Mouse (Mus musculus): ENCODE data around the gene Aco1. TPM values are rescaled to one million over a fixed set of nuclear protein-coding genes. Genes with fewer than 3 reads are reported as not detected.
A peak's percentile ranks its signal among the peaks of the same experiment; 100 is the strongest.

Aco1 gene
- polyA plus RNA-seq, 1 experiment from 2014 or later: 51.9 TPM

DNA sequence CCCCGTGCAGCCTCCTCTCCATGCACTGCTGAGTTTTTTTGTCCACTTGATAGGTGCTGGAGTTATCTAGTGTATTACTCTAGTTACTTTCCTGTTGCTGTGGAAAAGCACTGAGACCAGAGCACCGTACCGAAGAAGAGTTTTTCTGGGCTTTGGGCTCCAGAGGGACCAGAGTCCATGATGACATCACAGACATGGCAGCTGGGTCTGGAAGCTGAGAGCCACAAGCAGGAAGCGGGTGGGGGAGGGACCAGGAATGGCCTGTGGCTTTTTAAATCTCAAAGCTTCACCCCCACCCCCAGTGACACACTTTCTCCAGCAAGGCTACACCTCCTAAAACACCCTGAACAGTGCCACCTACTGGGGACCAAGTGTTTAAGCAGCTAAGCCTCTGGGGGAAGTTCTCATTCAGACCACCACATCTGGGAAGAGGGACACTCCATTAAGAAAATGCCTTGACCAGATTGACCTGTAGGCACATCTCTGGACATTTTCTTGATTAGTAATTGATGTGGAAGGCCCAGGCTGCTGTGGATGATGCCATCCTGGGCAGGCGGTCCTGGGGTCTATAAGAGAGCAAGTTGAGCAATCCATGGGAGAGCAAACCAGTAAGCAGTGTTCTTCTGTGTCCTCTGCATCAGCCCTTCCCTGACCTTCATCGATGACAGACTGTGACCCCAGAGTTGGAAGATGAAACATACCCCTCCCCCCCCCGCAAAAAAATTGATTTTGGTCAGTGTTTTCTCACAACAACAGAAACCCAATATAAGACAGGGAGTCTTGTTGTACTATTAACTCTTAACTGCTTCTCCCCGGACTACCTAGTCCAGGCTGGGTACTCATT, 17.9 kb downstream of the Aco1 start:
- H3K4me3 ChIP-seq: no peak overlapping the region
- WGBS: 96% methylated on average over 8 of the region's 8 CpGs
- no peak overlapping the region for H3K4me2 ChIP-seq (replicated peaks)
- no peaks in the 10 kb centered on the region for H3K27me3 ChIP-seq
- 0 out of 2 replicates have a peak, but pooled peaks cover 3% of the 10 kb centered on the region for H3K4me1 ChIP-seq
- no peak overlapping the region for H3K9ac ChIP-seq
- peaks cover 16% of the 10 kb centered on the region for H3K36me3 ChIP-seq
- H3K9me3 ChIP-seq: 0 out of 2 replicates have a peak, but pooled peaks cover 6% of the 10 kb centered on the region
- ATAC-seq (ENCODE audit: low FRiP score, low read depth): no peak
- no peak overlapping the region for H3K27ac ChIP-seq

DNA sequence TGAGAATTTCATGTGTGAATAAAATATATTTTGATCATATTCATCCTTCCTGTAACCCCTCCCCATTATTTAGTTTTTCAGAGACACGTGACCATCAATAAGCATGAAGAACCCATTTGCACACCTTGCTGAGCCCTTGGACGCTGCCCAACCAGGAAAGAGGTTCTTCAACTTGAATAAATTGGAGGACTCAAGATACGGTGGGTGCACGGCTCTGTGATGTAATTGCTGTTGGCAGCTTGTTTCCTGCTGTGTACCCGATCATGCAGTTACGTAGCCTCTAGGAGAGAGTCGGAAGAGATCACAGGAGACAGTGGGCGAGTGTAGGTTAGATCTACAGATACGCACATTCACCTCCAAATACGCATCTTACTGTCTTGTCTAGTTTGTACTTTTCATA, 20.8 kb downstream of the Aco1 start:
- Histone ChIP-seq H3K36me3 (peaks cover 40% of the 10 kb centered on the region), H3K4me2 (replicated peaks) (no peak overlapping the region), H3K9me3 (0 out of 2 replicates have a peak, but pooled peaks cover 6% of the 10 kb centered on the region), H3K27ac (no peak overlapping the region), H3K4me1 (no peaks in the 10 kb centered on the region), H3K9ac (no peak overlapping the region), H3K4me3 (no peak overlapping the region), H3K27me3 (no peaks in the 10 kb centered on the region)
- 89% methylated on average over 10 of the region's 10 CpGs for WGBS
- no peak for ATAC-seq (ENCODE audit: low FRiP score, low read depth)

DNA sequence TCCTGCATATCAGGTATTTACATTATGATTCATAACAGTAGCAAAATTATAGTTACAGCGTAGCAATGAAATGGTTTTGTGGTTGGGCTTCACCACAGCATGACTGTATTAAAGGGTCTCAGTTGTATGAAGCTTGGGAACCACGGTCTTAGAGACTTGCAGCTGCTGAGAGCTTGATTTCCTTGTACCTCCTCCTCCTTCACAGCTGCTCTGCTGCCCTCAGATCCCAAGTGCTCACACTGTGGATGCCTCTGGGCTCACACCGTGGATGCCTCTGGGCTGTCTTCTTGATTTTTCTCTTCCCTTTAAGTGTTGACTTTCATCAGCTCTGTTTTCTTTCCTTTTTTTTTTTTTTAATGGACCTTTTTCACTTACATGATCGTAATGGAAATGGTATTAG, 28.6 kb downstream of the Aco1 start:
- H3K9me3 ChIP-seq: no peaks in the 10 kb centered on the region
- no peak overlapping the region for H3K27ac ChIP-seq
- ATAC-seq (ENCODE audit: low FRiP score, low read depth): no peak
- no peaks in the 10 kb centered on the region for H3K27me3 ChIP-seq
- peaks cover 54% of the 10 kb centered on the region for H3K36me3 ChIP-seq
- no peak overlapping the region for H3K9ac ChIP-seq
- H3K4me1 ChIP-seq: no peaks in the 10 kb centered on the region
- no peak overlapping the region for H3K4me3 ChIP-seq
- WGBS: 80% methylated on average over 4 of the region's 4 CpGs
- H3K4me2 ChIP-seq (replicated peaks): no peak overlapping the region

DNA sequence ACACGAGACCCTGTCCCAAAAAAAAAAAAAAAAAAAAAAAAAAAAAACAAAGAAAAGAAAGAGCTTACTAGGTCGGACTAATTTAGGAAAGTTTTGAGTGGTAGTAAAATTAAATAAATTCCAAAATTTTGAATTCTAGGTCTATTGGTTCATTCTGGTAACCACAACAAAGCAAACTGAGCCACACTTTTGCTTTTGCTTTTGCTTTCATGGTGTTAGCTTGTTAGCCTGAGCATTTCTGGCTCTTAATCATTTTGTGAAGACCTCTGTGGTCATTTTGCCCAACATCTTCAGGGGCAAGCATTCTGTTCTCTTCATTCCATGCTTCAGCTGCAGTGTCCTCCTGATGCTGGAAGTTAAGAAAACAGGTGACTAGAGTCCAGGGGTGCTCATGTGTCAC, 29.5 kb downstream of the Aco1 start:
- no peak for ATAC-seq (ENCODE audit: low FRiP score, low read depth)
- Histone ChIP-seq H3K36me3 (peaks cover 46% of the 10 kb centered on the region), H3K9me3 (no peaks in the 10 kb centered on the region), H3K27ac (no peak overlapping the region), H3K4me3 (no peak overlapping the region), H3K4me1 (no peaks in the 10 kb centered on the region), H3K27me3 (no peaks in the 10 kb centered on the region), H3K9ac (no peak overlapping the region), H3K4me2 (replicated peaks) (no peak overlapping the region)
- 82% methylated on average over 2 of the region's 2 CpGs for WGBS

DNA sequence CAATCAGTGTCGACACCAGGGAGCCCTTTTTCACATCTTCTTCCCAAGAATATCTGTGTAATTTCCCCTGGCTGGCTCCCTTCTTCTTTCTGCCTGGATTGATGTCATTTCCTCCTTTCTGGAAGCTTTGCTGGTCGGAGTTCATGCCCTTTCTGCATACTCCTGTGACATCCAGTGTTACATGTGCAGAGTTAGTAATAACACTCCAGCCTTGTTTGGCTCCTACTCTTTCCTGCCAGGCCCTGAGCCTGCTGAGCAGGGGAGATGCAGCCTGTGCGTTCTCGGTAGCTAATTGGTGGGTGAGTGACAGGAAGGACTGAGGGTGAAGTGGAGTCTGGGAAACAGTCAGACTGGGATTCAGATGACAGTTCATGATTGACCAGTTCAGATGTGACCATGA, 31.4 kb downstream of the Aco1 start:
- no peaks in the 10 kb centered on the region for H3K27me3 ChIP-seq

DNA sequence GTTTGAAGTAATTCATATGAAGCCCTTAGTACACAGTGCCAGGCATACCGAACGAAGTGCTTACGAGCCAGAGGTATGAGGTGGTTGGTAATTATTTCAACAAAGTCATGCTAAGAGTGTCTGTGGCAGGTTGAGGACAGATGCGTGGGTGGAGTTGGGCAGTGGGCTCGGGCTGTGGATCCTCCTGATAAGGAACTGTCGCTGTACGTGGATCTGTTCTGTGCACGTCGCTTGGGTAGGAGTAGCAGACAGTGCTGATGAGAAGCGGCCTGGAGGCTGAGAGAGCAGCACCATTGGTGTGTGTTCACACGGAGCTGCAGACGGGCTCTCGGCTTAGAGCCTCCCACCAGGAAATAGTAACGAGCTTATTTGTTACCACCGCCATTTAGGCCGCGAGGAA, 35.7 kb downstream of the Aco1 start:
- H3K9ac ChIP-seq: no peak overlapping the region
- 88% methylated on average over 17 of the region's 17 CpGs for WGBS
- no peak overlapping the region for H3K4me3 ChIP-seq
- no peaks in the 10 kb centered on the region for H3K9me3 ChIP-seq
- no peak overlapping the region for H3K4me2 ChIP-seq (replicated peaks)
- H3K27me3 ChIP-seq: no peaks in the 10 kb centered on the region
- no peak overlapping the region for H3K27ac ChIP-seq
- H3K36me3 ChIP-seq: peaks cover 72% of the 10 kb centered on the region
- ATAC-seq (ENCODE audit: low FRiP score, low read depth): no peak
- no peaks in the 10 kb centered on the region for H3K4me1 ChIP-seq

More for the DNA sequence above, 31.4 kb downstream of the Aco1 start:
- H3K9ac ChIP-seq: no peak overlapping the region
- WGBS: 60% methylated on average over 4 of the region's 4 CpGs
- H3K9me3 ChIP-seq: no peaks in the 10 kb centered on the region
- no peak overlapping the region for H3K4me3 ChIP-seq
- no peak overlapping the region for H3K27ac ChIP-seq
- no peak overlapping the region for H3K4me2 ChIP-seq (replicated peaks)
- ATAC-seq (ENCODE audit: low FRiP score, low read depth): no peak
- peaks cover 48% of the 10 kb centered on the region for H3K36me3 ChIP-seq
- no peaks in the 10 kb centered on the region for H3K4me1 ChIP-seq

DNA sequence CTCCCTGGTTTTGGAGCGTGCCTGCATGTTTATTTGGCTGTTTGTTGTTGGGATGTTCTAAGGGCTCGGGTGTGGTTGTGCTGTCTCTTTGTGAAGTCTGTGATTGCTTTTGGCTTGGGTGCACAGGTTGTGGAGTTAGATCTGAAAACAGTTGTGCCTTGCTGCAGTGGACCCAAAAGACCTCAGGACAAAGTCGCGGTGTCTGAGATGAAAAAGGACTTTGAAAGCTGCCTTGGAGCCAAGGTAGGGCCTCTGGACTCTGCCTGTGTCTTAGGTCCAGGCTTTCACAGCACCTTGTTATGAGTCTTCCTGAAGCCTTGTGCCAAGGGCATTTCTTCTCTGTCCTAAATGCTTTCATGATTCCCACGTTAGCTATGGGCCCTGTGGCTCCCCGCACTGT, 37.2 kb downstream of the Aco1 start:
- no peak overlapping the region for H3K4me3 ChIP-seq
- H3K4me2 ChIP-seq (replicated peaks): no peak overlapping the region
- H3K36me3 ChIP-seq: peaks cover 80% of the 10 kb centered on the region
- 91% methylated on average over 6 of the region's 6 CpGs for WGBS
- no peak overlapping the region for H3K27ac ChIP-seq
- H3K4me1 ChIP-seq: no peaks in the 10 kb centered on the region
- H3K27me3 ChIP-seq: no peaks in the 10 kb centered on the region
- ATAC-seq (ENCODE audit: low FRiP score, low read depth): no peak
- H3K9ac ChIP-seq: no peak overlapping the region
- H3K9me3 ChIP-seq: no peaks in the 10 kb centered on the region

DNA sequence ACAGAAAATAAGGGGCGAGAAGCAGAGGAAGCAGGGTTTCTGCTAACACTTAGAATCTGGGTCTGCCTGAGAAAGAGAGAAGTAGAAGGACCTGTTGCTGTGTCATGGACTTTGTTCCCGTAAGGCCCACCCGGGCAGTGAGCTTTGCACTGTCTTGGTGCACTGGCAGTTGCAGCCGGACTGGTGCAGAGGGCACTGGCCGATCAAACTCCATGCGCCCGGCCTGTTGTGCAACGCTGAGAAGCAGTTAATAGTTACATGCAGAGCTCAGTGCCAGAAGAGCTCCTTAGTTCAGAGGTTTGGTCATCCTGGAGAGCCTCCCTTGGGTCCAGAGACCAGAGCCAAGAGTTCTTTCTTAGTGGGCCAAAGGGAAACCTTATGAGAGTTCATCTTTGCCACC, 38.8 kb downstream of the Aco1 start:
- no peak for ATAC-seq (ENCODE audit: low FRiP score, low read depth)
- Histone ChIP-seq H3K9me3 (no peaks in the 10 kb centered on the region), H3K36me3 (peaks cover 80% of the 10 kb centered on the region), H3K4me1 (no peaks in the 10 kb centered on the region), H3K27ac (no peak overlapping the region), H3K4me3 (no peak overlapping the region), H3K9ac (no peak overlapping the region), H3K4me2 (replicated peaks) (no peak overlapping the region), H3K27me3 (no peaks in the 10 kb centered on the region)
- WGBS: 92% methylated on average over 8 of the region's 8 CpGs

DNA sequence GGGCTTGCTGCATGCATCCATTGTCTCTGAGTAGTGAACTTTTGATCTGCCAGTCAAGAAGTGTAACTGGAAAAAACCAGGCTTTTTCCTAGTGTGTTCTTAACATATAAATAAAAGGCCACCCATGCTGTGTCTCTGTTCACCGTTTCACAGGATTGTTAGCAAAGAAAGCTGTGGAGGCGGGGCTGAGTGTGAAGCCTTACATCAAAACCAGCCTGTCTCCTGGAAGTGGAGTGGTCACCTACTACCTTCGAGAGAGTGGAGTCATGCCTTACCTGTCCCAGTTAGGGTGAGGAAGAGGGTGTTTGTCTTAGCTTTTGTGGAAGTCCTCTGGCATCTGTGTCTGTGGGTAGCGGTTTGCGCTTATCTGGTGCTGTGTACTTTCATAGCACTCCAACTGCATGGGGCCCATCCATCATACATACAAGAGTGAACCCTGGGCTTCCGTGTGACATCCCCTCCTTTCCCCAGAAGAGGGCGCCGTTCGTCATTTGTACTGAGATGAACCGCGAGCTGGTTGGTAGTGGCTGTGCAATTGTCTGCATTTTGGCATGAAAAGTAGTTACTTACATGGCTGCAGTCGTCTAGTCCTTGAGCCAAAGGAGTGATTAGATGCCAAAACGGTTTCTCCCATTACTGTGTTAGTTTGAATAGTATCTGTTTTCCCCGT, 39.9 kb downstream of the Aco1 start:
- Histone ChIP-seq H3K4me1 (no peaks in the 10 kb centered on the region), H3K36me3 (peaks cover 87% of the 10 kb centered on the region), H3K27me3 (no peaks in the 10 kb centered on the region), H3K9me3 (no peaks in the 10 kb centered on the region), H3K9ac (no peak overlapping the region), H3K27ac (no peak overlapping the region), H3K4me3 (no peak overlapping the region), H3K4me2 (replicated peaks) (no peak overlapping the region)
- WGBS: 48% methylated on average over 14 of the region's 14 CpGs
- peak; percentile 51; the same call in 1 of the 2 replicates for ATAC-seq (ENCODE audit: low FRiP score, low read depth)

DNA sequence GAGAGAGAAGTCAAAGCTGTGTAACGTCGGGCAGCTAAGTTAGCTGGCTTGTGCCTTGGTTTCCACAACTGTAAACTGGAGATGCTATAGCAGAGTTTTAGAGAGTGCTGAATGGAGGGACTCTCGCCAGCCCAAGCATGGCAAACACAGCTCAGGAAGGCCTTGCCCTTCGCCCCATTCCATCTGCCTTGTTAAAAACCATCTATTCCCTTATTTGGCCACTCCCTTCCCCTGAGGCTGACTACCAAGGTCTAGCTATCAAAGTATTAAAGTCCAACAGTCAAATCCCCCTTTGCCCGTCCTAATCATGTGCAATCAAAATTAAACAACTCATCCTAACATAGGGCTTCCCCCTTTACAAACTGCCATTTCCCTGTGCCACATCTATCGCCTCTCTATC, 40.9 kb downstream of the Aco1 start:
- WGBS: 91% methylated on average over 6 of the region's 6 CpGs
- Histone ChIP-seq H3K4me1 (no peaks in the 10 kb centered on the region), H3K4me2 (replicated peaks) (no peak overlapping the region), H3K27me3 (no peaks in the 10 kb centered on the region), H3K36me3 (peaks cover 87% of the 10 kb centered on the region), H3K4me3 (no peak overlapping the region), H3K9ac (no peak overlapping the region), H3K9me3 (no peaks in the 10 kb centered on the region), H3K27ac (no peak overlapping the region)
- no peak for ATAC-seq (ENCODE audit: low FRiP score, low read depth)

DNA sequence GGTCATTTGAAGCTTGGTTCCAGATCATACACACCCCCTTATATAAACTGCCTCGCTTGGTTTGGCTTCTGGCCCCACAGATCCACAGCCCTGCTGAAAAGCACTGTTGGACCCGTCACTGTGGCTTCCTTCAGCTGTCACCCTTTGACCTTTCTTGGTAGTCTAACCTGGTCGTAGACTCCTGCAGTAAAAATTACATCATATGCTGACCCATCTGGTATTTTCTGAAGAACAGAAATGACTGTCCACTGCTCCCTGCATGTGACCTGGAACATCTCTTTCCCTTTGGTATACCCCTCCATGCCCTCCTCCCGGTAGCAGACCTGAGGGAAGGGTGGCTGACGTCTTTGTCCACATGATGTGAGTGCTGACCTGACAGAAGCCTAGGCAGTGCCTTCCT, 41.6 kb downstream of the Aco1 start:
- Histone ChIP-seq H3K27ac (no peak overlapping the region), H3K36me3 (peaks cover 90% of the 10 kb centered on the region), H3K4me3 (no peak overlapping the region), H3K9ac (no peak overlapping the region), H3K9me3 (no peaks in the 10 kb centered on the region), H3K4me1 (no peaks in the 10 kb centered on the region), H3K27me3 (no peaks in the 10 kb centered on the region), H3K4me2 (replicated peaks) (no peak overlapping the region)
- ATAC-seq (ENCODE audit: low FRiP score, low read depth): no peak
- 78% methylated on average over 5 of the region's 5 CpGs for WGBS

DNA sequence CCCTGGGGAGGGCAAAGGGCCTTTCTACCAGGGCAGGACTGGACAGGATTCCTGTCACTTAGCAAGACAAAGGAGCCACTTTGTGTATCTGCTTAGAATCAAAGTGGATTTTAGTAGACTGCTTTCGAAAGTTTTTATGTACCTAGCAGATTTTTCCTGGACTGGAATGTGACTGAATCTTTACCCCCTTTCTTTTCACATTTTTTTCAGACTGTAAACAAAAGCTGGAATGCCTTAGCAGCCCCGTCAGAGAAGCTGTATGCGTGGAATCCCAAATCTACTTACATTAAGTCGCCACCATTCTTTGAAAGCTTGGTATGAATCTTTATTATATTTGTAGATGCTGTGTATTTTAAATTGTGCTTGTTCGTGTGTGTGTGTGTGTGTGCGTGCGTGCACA, 45.1 kb downstream of the Aco1 start:
- H3K36me3 ChIP-seq: peaks cover 83% of the 10 kb centered on the region
- ATAC-seq (ENCODE audit: low FRiP score, low read depth): no peak

More for the DNA sequence above, 45.1 kb downstream of the Aco1 start:
- H3K4me1 ChIP-seq: peaks cover 5% of the 10 kb centered on the region
- WGBS: 91% methylated on average over 7 of the region's 7 CpGs
- no peaks in the 10 kb centered on the region for H3K9me3 ChIP-seq
- H3K9ac ChIP-seq: no peak overlapping the region
- no peak overlapping the region for H3K4me2 ChIP-seq (replicated peaks)
- no peak overlapping the region for H3K27ac ChIP-seq
- H3K27me3 ChIP-seq: no peaks in the 10 kb centered on the region
- H3K4me3 ChIP-seq: no peak overlapping the region
